Mouse (Mus musculus) limb, embryonic 15.5 days (tissue): ENCODE measurements around the gene Ninl. TPM values are rescaled to one million over a fixed set of nuclear protein-coding genes. Genes with fewer than 3 reads are reported as not detected.

ENCODE experiments used
- ATAC-seq: fragments of 200-750 bp; cut with Nextera tagmentation; 2 replicates; pipeline ENCODE4 v1.8.0; 2017; ENCODE audit warnings: low read depth, moderate TSS enrichment; ENCODE audit not compliant: insufficient number of reproducible peaks, low FRiP score, low TSS enrichment
- H3K27ac ChIP-seq: fragments of 300-500 bp; sonication (generic); 2 replicates; pipeline ENCODE4 v1.5.1; 2015; ENCODE audit warnings: moderate library complexity, mild to moderate bottlenecking, inconsistent platforms
- H3K27me3 ChIP-seq: fragments of 300-500 bp; sonication (generic); 2 replicates; pipeline ENCODE4 v1.6.1; 2015; ENCODE audit warnings: inconsistent platforms
- H3K36me3 ChIP-seq: fragments of 300-500 bp; sonication (generic); 2 replicates; pipeline ENCODE4 v1.6.1; 2015; ENCODE audit warnings: inconsistent platforms
- H3K4me1 ChIP-seq: fragments of 300-500 bp; sonication (generic); 2 replicates; pipeline ENCODE4 v1.6.1; 2015; ENCODE audit warnings: inconsistent platforms
- H3K4me2 ChIP-seq: fragments of 300-500 bp; sonication (generic); 2 replicates; pipeline ENCODE4 v1.6.1; 2015; ENCODE audit warnings: mild to moderate bottlenecking, inconsistent platforms
- H3K4me3 ChIP-seq: fragments of 300-500 bp; sonication (generic); 2 replicates; pipeline ENCODE4 v1.5.1; 2015; ENCODE audit warnings: mild to moderate bottlenecking, inconsistent platforms
- H3K9ac ChIP-seq: fragments of 300-500 bp; sonication (generic); 2 replicates; pipeline ENCODE4 v1.6.1; 2015; ENCODE audit warnings: inconsistent platforms
- H3K9me3 ChIP-seq: fragments of 300-500 bp; sonication (generic); 2 replicates; pipeline ENCODE4 v1.6.1; 2016; ENCODE audit warnings: inconsistent platforms
- WGBS: fragments of 180-500 bp; shearing (Covaris S2); methylation state at CpG from one replicate; pipeline ENCODE4 v1.1.7; 2015; 5-methylcytosine and 5-hydroxymethylcytosine counted together
- polyA plus RNA-seq: library from polyadenylated mRNA; unstranded; fragments of >200 nt; fragmentation: Nextera tagmentation; extraction: Ambion mirVana; gene quantifications from 2 replicates; pipeline ENCODE4 v1.2.1, GENCODE M21; 2015

Ninl gene
- polyA plus RNA-seq, result 5.7 and 6.1 TPM in 2 replicates

DNA sequence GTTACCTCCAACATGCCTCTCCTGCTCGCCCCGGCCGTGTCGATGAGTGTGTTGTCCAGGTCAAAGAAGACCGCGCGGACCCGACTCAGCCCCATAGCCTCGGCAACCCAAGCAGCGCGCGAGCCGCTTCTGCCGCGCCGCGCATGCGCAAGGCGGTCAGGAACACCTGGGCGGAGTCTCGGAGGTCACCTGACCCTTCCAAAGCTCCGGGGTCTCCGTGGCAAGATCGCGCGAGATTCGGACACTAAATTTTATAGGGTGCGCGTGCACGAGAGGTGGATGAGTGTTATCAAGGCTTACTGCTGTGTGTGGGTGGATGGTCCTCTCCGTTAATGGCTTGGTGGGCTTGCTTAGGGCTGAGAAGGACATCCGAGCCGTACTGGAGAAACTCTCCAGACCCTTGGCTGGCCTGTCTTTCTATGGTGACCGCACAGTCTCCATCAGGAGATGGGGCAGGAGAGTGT lies at the start of gene Ninl, which contains the start of gene Nanp:
TSS of gene Ninl (minus strand) at position 151 of the 464 bp plus-strand sequence.
TSS of gene Nanp (minus strand) at position 167 of the 464 bp plus-strand sequence.
- Histone ChIP-seq H3K9me3 (no peaks in the 10 kb centered on the region), H3K4me2 (peak within 1 kb of the TSS; percentile 61), H3K9ac (peak within 1 kb of the TSS; percentile 98), H3K4me1 (peaks cover 14% of the 10 kb centered on the region), H3K27ac (peak within 1 kb of the TSS; percentile 86), H3K27me3 (no peaks in the 10 kb centered on the region), H3K36me3 (no peaks in the 10 kb centered on the region), H3K4me3 (peak within 1 kb of the TSS; percentile 96)
- 1% methylated on average over 34 of the region's 34 CpGs for WGBS
- peak; percentile 95 for ATAC-seq

GRCm38 (mm10) chr2:151056637-151057036 lies 17.5 kb upstream of the Ninl start:
- H3K27ac ChIP-seq, result no peak overlapping the region
- H3K36me3 ChIP-seq, result no peaks in the 10 kb centered on the region
- no peaks in the 10 kb centered on the region for H3K4me1 ChIP-seq
- no peaks in the 10 kb centered on the region for H3K27me3 ChIP-seq
- no peak overlapping the region for H3K9ac ChIP-seq
- no peak overlapping the region for H3K4me2 ChIP-seq
- H3K4me3 ChIP-seq, result no peak overlapping the region
- no peaks in the 10 kb centered on the region for H3K9me3 ChIP-seq
- 83% methylated on average over 1 of the region's 1 CpGs for WGBS
- no peak for ATAC-seq

GRCm38 (mm10) chr2:151040411-151040810 lies 1.2 kb upstream of the Ninl start:
- WGBS, result 89% methylated on average over 1 of the region's 1 CpGs
- Histone ChIP-seq H3K27me3 (no peaks in the 10 kb centered on the region), H3K9me3 (no peaks in the 10 kb centered on the region), H3K4me2 (no peak overlapping the region), H3K27ac (no peak overlapping the region), H3K4me1 (peaks cover 14% of the 10 kb centered on the region), H3K36me3 (no peaks in the 10 kb centered on the region), H3K4me3 (no peak overlapping the region), H3K9ac (no peak overlapping the region)
- no peak for ATAC-seq

GRCm38 (mm10) chr2:151039726-151040125 lies 544 bp upstream of the Ninl start:
- no peak for ATAC-seq
- no peaks in the 10 kb centered on the region for H3K36me3 ChIP-seq
- WGBS, result 41% methylated on average over 8 of the region's 8 CpGs
- H3K9ac ChIP-seq, result peak overlapping the region; percentile 50
- no peaks in the 10 kb centered on the region for H3K27me3 ChIP-seq
- peak overlapping the region; percentile 61 for H3K4me2 ChIP-seq
- H3K27ac ChIP-seq, result peak overlapping the region; percentile 78
- H3K9me3 ChIP-seq, result no peaks in the 10 kb centered on the region
- H3K4me3 ChIP-seq, result peak overlapping the region; percentile 96
- peaks cover 14% of the 10 kb centered on the region for H3K4me1 ChIP-seq

- peak overlapping the region; percentile 61 for H3K4me2 ChIP-seq
- peak overlapping the region; percentile 98 for H3K9ac ChIP-seq
- under 1% methylated on average over 30 of the region's 30 CpGs for WGBS
- ATAC-seq, result no peak; the same call in 1 of the 2 replicates
- H3K9me3 ChIP-seq, result no peaks in the 10 kb centered on the region
- H3K36me3 ChIP-seq, result no peaks in the 10 kb centered on the region
- H3K27me3 ChIP-seq, result no peaks in the 10 kb centered on the region
- peaks cover 14% of the 10 kb centered on the region for H3K4me1 ChIP-seq
- peak overlapping the region; percentile 86 for H3K27ac ChIP-seq
- H3K4me3 ChIP-seq, result peak overlapping the region; percentile 96
Measured at GRCm38 (mm10) chr2:151038811-151039222, 365 bp downstream of the Ninl start.

GRCm38 (mm10) chr2:151037876-151038552 lies 1.2 kb downstream of the Ninl start:
- Histone ChIP-seq H3K27me3 (no peaks in the 10 kb centered on the region), H3K4me2 (peak overlapping the region; percentile 61), H3K27ac (no peak overlapping the region), H3K4me1 (peaks cover 14% of the 10 kb centered on the region), H3K9ac (peak overlapping the region; percentile 98), H3K4me3 (peak overlapping the region; percentile 96), H3K9me3 (no peaks in the 10 kb centered on the region), H3K36me3 (no peaks in the 10 kb centered on the region; the same call in 1 of the 2 replicates)
- ATAC-seq, result no peak
- 54% methylated on average over 18 of the region's 18 CpGs for WGBS

DNA sequence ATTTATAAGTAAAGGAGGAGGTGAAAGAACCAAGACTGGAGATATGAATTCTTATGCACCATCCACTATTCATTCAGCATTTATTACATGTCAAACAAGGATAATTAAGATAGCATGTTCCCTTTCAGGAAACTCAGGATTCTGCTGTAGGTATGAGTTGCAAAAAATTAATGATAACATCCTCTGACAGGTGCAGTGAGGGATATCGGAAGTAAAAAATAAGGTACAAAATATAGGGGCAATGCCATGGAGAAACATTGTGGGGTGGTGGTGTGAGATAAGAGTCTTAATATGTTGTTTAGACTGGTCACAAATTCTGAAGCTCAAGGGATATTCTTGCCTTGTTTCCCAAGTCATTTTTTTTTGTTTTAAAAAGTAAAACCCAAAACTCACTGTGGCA lies 1.9 kb downstream of the Ninl start:
- Histone ChIP-seq H3K4me1 (peaks cover 14% of the 10 kb centered on the region), H3K27ac (no peak overlapping the region), H3K4me2 (peak overlapping the region; percentile 61; the same call in 1 of the 2 replicates), H3K9ac (no peak overlapping the region), H3K36me3 (no peaks in the 10 kb centered on the region; the same call in 1 of the 2 replicates), H3K27me3 (no peaks in the 10 kb centered on the region), H3K4me3 (no peak overlapping the region), H3K9me3 (no peaks in the 10 kb centered on the region)
- WGBS, result 91% methylated on average over 1 of the region's 1 CpGs
- no peak for ATAC-seq

DNA sequence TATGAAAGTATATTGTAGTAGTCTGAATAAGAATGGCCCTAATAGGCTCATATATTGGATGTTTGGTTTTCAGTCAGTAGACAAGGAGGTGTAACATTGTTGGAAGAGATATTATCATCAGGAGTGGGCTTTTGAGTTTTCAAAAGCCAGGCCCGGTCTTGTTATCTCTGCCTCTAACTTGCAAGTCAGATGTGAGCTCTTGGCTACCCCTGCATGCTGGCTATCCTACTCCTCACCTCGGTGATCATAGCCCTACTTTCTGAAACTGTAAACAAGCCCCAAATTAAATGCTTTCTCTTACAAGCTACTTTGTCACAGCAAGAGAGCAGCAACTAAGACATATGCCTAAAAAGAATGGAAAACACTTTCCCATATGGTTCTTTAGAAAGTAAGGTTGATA lies 2.5 kb downstream of the Ninl start:
- H3K4me3 ChIP-seq, result no peak overlapping the region
- 85% methylated on average over 2 of the region's 2 CpGs for WGBS
- no peaks in the 10 kb centered on the region for H3K27me3 ChIP-seq
- no peaks in the 10 kb centered on the region; the same call in 1 of the 2 replicates for H3K36me3 ChIP-seq
- no peak for ATAC-seq
- no peak overlapping the region for H3K27ac ChIP-seq
- H3K4me1 ChIP-seq, result peaks cover 14% of the 10 kb centered on the region
- H3K9me3 ChIP-seq, result no peaks in the 10 kb centered on the region
- H3K9ac ChIP-seq, result no peak overlapping the region
- H3K4me2 ChIP-seq, result no peak overlapping the region

GRCm38 (mm10) chr2:151034435-151034834 lies 4.7 kb downstream of the Ninl start:
- no peak overlapping the region for H3K4me3 ChIP-seq
- WGBS, result 95% methylated on average over 3 of the region's 3 CpGs
- ATAC-seq, result no peak
- peaks cover under 1% of the 10 kb centered on the region; the same call in 1 of the 2 replicates for H3K36me3 ChIP-seq
- H3K9ac ChIP-seq, result no peak overlapping the region
- no peaks in the 10 kb centered on the region for H3K27me3 ChIP-seq
- no peaks in the 10 kb centered on the region for H3K9me3 ChIP-seq
- peaks cover 9% of the 10 kb centered on the region for H3K4me1 ChIP-seq
- H3K27ac ChIP-seq, result no peak overlapping the region
- no peak overlapping the region for H3K4me2 ChIP-seq

- no peak overlapping the region for H3K27ac ChIP-seq
- no peak overlapping the region for H3K4me2 ChIP-seq
- no peak overlapping the region for H3K4me3 ChIP-seq
- H3K36me3 ChIP-seq, result peaks cover 7% of the 10 kb centered on the region; the same call in 1 of the 2 replicates
- no peak for ATAC-seq
- no peaks in the 10 kb centered on the region for H3K4me1 ChIP-seq
- H3K27me3 ChIP-seq, result no peaks in the 10 kb centered on the region
- H3K9me3 ChIP-seq, result no peaks in the 10 kb centered on the region
- H3K9ac ChIP-seq, result no peak overlapping the region
- 87% methylated on average over 10 of the region's 10 CpGs for WGBS
Measured at GRCm38 (mm10) chr2:151021158-151021557, 18.0 kb downstream of the Ninl start.

- no peak overlapping the region for H3K9ac ChIP-seq
- no peak overlapping the region for H3K4me3 ChIP-seq
- WGBS, result 72% methylated on average over 2 of the region's 2 CpGs
- H3K27me3 ChIP-seq, result no peaks in the 10 kb centered on the region
- no peak overlapping the region for H3K4me2 ChIP-seq
- no peak overlapping the region for H3K27ac ChIP-seq
- H3K36me3 ChIP-seq, result no peaks in the 10 kb centered on the region
- no peak for ATAC-seq
- H3K9me3 ChIP-seq, result no peaks in the 10 kb centered on the region
- H3K4me1 ChIP-seq, result no peaks in the 10 kb centered on the region
Measured at GRCm38 (mm10) chr2:151015316-151015715, 23.9 kb downstream of the Ninl start.

- Histone ChIP-seq H3K9me3 (no peaks in the 10 kb centered on the region), H3K36me3 (no peaks in the 10 kb centered on the region), H3K4me1 (peaks cover 9% of the 10 kb centered on the region; the same call in 1 of the 2 replicates), H3K27ac (no peak overlapping the region), H3K4me3 (no peak overlapping the region), H3K4me2 (no peak overlapping the region), H3K27me3 (no peaks in the 10 kb centered on the region), H3K9ac (no peak overlapping the region)
- WGBS, result 73% methylated on average over 1 of the region's 1 CpGs
- ATAC-seq, result no peak
Measured at GRCm38 (mm10) chr2:151011273-151011672, 27.9 kb downstream of the Ninl start.
